Mouse (Mus musculus) testis, postnatal 14 days (tissue): ENCODE results near the gene Pml.
A peak's percentile ranks its signal among the peaks of the same experiment; 100 is the strongest.

ENCODE experiments used
- DNase-seq: peaks from one replicate; pipeline ENCODE4 v3.0.0; 2021; ENCODE audit warnings: low spot score

Gene Pml

GRCm38 (mm10) chr9:58249592-58250192, at the start of gene Pml:
Gene Pml, minus strand, starts transcription at chr9:58249786.
- DNase-seq: peak; percentile 54

DNA sequence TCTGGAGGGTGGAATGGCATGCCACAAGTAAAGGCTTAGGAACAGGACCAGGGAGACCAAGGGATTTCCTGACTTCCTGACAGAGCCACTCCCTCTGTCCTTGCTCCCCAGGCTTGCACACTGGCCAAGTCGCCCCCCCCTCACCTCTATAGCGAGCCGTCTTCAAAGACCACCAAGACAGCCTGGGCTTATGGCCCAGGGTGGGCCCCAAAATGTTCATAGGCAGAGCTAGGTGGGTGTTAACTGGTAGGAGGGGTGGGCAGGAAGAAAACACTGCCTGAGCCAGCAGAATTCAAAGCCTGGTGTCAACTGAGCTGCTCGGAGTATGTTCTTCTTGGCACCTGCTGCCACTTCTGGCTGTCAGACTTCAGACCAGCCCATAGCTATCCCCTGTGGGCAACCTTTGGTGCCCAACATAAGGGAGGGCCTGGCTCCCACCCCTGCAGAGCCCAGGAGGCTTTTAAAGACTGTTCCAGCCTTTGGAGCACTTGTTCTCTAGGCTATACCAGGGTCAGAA, 48.4 kb upstream of the Pml start:
- DNase-seq: no peak

DNA sequence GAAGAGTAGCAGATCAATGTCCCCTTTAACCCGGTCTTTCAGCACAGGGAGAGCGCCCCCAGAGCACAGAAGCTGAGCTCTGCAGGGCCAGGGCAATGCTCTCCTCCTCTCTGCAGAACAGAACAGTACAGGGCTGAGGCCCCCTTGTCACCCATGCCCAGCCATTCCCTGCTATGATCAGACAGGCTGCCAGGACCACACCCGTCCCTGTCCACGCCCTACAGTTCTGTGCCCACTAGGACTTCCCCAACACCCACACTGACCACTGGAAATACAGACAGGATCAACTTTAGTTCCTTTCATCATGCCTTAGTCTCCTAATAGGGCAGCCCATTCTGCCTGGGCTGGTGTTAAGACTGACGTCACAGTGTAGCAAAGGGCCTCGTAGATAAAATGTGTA, 47.5 kb upstream of the Pml start:
- DNase-seq: no peak

GRCm38 (mm10) chr9:58295766-58296361, 46.3 kb upstream of the Pml start:
- DNase-seq: peak; percentile 58

DNA sequence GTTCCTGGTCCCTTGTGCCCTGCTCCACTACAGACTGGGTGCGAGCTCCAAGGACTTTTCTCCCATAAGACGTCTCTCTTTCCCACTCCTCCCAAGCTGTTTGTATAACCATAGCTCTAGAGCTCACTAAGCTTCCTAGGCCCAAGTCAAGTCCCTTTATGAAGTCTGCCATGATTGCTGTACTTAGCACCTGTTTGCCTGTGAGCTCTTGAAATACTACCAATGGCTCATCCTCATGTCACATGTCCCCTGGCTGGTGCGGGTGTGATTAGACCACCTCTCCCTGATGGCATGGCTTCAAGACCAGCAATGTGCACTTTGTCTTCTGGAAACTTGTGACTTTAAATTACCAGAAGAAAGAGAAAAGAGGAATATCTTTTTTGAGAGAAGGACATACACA, 45.8 kb upstream of the Pml start:
- no peak for DNase-seq

- no peak for DNase-seq
These were observed 44.9 kb upstream of the Pml start for GRCm38 (mm10) chr9:58294527-58294926.

DNA sequence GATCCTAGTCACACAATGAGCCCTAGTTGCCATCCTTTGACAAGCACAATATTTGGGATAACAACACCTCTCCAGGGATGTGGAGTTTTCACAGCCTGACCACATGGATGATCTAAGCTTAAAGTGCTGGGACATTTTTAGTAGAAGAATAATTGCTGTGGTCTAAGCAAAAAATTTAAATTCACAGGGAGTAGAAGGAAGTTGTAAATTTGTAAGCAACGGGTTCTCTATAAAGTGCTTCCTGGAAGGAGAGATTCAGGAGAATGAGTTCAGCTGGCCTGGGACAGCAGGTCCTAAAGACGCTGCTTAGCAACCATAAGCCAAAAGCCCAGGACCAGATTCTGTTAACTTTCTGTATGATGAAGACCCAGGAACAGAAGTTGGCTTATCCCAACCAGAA, 40.3 kb upstream of the Pml start:
- no peak for DNase-seq

DNA sequence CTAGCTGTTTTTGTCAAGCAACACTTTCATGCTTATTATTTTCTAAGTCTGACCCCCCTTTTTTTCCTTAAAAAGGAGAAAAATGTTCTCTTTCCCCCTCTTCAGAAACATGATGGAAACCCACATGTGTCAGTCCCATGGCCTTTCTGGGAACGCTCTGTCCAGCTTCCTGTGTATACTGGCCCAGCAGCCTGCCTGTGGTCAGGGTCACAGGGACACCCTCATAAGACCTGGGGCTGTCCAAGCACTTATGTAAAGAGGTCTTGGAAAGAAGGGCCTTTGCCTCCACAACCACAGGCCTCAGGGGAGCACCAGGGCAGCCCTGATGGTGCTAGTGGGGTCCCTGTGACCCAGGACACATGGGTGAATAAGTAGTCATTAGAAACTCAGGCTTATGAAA, 39.5 kb upstream of the Pml start:
- DNase-seq: no peak

DNA sequence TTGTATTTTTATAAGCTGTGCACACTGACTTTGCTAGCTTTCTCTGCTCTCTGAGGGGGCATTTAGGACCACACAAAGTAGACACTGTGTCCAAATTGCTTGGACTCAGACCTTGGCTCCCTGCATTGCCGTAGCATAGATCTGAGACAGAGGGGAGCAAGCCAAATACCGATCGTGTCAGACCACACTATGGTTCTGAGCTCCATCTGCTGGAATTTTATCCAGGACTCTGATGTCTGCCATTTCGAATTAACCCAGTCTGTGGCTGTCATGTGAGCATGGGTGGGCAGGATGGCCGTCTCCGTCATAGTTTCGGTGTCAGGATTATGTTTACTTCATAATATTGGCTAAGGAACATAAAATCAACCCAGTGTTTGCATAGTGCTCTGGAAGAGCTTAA, 33.8 kb upstream of the Pml start:
- no peak for DNase-seq

GRCm38 (mm10) chr9:58281597-58281996, 32.0 kb upstream of the Pml start:
- DNase-seq: no peak

DNA sequence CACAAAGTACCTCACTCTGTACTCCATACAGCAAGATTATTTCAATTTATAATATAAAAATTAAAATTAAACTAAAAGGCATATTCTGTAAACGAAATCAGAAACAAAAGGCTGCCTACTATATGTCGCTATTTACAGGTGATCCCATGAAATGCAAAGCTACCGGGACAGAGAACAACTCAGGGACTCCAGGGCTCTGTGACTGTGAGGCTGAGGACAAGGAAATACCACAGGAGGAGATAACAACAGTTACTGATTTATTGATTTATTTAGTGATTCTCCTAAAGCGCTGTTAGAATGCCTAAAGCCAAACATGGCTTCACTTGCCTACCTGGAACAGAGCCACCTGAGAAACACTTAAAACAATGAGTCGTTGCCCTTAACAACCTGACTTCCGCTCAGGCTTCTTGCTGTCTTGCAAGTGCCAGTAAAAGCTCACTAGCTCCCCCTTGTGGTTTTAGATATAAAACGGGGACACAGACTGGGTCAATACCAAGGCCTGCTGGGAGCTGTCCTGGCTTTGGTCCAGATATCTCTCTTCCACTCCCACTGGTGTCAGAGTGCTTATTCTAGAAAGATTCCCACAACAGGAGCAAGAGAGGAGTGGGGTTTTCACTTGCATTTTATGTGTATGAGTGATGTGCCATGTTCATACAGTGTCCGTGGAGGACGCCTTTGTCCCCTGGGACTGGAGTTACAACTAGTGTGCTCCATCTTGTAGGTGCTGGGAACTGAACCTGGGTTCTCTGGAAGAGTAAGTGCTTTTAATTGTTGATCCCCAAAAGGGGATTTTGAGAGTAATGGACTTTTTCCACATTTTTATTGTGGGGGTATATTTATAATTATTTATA, 30.9 kb upstream of the Pml start:
- DNase-seq: peak; percentile 72

DNA sequence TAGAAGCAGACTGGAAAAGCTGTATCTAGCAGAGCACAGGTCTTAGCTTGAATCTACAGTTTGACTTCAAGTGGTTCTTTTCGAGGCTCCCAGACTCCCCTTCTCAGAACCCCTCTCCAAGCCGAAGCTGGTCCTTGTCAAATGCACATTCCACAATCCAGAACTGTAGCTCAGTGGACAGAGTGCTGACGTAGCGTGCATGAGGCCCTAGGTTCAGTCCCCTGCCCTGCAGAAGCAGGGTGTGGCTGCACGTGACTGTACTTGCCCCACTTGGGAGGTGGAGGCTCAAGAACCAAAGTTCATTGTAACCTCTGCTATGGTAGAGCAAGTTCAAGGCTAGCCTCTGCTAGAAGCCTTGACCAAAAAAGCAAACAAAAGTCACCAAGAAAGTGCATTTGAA, 30.2 kb upstream of the Pml start:
- DNase-seq: no peak

DNA sequence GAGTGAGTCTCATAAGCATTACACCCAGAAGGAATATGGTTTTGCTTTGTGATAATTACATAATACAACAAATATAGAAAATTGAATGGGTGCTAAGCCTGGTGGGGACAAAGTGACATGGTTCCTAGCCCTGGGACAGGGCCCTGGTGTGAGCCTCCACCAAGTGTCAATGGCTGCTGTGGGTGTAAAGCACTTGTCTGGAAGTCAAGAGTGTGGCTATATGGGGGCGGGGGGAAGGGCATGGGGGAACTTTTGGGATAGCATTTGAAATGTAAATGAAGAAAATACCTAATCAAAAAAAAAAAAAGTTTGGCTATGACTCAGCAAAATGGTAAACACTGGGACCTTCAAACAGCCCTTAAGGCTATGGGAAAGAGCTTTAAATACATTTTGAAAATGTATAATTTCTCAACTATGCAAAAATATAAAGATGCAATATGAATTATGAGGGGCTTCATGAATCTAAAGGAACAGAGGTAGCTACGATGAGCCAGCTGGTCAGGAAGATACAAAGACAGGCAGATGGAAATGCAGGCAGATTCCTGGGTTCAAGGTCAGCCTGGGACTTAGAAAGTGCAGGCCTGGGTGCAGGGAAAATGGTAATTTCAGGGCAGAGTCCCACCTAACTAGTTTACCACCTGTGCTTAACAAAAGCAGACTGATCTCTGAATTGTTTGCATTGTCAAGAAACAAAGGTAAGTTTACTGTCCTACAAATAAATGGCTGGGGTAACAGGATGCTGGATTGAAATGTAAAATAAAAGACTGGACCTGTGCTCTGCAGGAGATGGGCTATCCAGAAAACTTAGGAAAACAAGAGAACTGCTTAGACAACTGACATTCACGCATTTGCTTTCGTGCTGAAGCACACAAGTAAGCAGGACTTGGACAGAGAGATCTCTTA, 29.5 kb upstream of the Pml start:
- no peak for DNase-seq

DNA sequence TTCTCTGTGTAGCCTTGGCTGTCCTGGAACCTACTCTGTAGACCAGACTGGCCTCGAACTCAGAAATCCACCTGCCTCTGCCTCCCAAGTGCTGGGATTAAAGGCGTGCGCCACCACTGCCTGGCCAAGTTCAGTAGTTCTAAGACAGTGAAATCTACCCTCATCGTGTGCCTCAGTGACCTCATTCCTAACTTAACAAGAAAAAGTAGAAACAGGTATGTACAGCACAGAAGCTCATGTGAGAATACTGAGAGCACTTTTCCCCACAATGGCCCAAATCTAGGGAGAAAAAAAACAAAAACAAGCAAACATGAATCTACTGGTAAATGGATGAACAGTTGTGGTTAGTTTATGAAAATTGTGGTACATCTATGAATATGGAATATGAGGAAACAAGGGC, 28.7 kb upstream of the Pml start:
- DNase-seq: no peak

- no peak for DNase-seq
These were observed 26.8 kb upstream of the Pml start for GRCm38 (mm10) chr9:58276346-58276745.

GRCm38 (mm10) chr9:58275797-58276196, 26.2 kb upstream of the Pml start:
- no peak for DNase-seq

- DNase-seq: peak; percentile 64
These were observed 25.7 kb upstream of the Pml start for GRCm38 (mm10) chr9:58275115-58275774.

GRCm38 (mm10) chr9:58274626-58275025, 25.0 kb upstream of the Pml start:
- DNase-seq: no peak

DNA sequence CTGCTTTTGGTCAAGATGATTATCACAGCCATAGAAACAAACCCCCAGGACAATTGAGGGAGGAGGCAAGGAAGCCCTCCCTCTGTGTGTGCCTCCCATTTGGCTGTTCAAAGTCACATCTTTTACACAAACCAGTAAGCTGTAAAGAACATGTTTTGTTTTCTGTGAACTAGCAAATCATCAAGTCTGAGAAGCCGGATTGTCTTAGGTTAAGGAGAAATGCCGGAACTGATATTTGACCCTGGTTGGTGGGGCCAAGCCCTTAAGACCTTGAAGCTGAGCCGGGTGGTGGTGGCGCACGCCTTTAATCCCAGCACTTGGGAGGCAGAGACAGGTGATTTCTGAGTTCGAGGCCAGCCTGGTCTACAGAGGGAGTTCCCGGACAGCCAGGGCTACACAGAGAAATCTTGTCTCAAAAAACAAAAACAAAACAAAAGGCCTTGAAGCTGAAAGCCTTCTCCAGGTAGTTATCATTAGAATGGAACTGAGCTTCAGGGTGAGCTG, 24.6 kb upstream of the Pml start:
- no peak for DNase-seq

- DNase-seq: no peak
These were observed 23.3 kb upstream of the Pml start for GRCm38 (mm10) chr9:58272855-58273254.

DNA sequence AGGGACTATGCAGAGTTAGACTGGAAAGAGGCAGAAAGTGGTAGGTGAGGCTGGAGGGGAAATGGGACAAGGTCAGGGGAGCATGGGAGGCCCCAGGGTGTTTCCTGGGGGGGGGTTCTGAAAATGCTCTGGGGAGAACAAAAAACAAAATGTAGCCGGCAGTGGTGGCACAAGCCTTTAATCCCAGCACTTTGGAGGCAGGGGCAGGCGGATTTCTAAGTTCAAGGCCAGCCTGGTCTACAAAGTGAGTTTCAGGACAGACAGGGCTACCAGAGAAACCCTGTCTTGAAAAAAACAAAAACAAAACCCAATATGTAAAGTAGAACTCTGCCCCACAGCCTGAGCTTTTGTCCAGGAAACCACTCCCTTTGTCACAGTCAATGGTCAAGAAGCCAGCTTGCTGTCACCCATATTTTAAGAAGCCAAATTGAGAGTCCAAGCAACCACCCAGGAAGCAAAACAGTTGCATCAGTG, 22.5 kb upstream of the Pml start:
- DNase-seq: no peak
